Mouse (Mus musculus): ENCODE data around the gene Loxl3. TPM values are rescaled to one million over a fixed set of nuclear protein-coding genes. Genes with fewer than 3 reads are reported as not detected.
A peak's percentile ranks its signal among the peaks of the same experiment; 100 is the strongest.

The Loxl3 gene
- total RNA-seq, 2 experiments from 2014 or later, result 4.7 to 6.0 TPM

GRCm38 (mm10) chr6:83019044-83019443, 14.9 kb upstream of the Loxl3 start:
- no peak for DNase-seq

GRCm38 (mm10) chr6:83020121-83020520, 13.9 kb upstream of the Loxl3 start:
- DNase-seq, result no peak

- no peak for DNase-seq
Measured at GRCm38 (mm10) chr6:83020836-83021593, 13.0 kb upstream of the Loxl3 start.

GRCm38 (mm10) chr6:83023008-83023407, 11.0 kb upstream of the Loxl3 start:
- DNase-seq, result no peak

GRCm38 (mm10) chr6:83023786-83024185, 10.2 kb upstream of the Loxl3 start:
- no peak for DNase-seq

- no peak for DNase-seq
Measured at GRCm38 (mm10) chr6:83024421-83024820, 9.6 kb upstream of the Loxl3 start.

GRCm38 (mm10) chr6:83025221-83025620, 8.8 kb upstream of the Loxl3 start:
- DNase-seq, result no peak

- DNase-seq, result no peak
Measured at GRCm38 (mm10) chr6:83027293-83027692, 6.7 kb upstream of the Loxl3 start.

GRCm38 (mm10) chr6:83027706-83028105, 6.3 kb upstream of the Loxl3 start:
- DNase-seq, result no peak

GRCm38 (mm10) chr6:83029777-83030176, 4.2 kb upstream of the Loxl3 start:
- no peak for DNase-seq

GRCm38 (mm10) chr6:83031111-83031510, 2.9 kb upstream of the Loxl3 start:
- no peak for DNase-seq

GRCm38 (mm10) chr6:83031921-83032590, 1.9 kb upstream of the Loxl3 start:
- DNase-seq, result no peak

GRCm38 (mm10) chr6:83032769-83033191, 1.2 kb upstream of the Loxl3 start:
- DNase-seq, result peak; percentile 49

GRCm38 (mm10) chr6:83034463-83035055, 586 bp downstream of the Loxl3 start:
- DNase-seq, result no peak

- no peak for DNase-seq
Measured at GRCm38 (mm10) chr6:83037188-83037587, 3.2 kb downstream of the Loxl3 start.

- DNase-seq, result peak; percentile 92
Measured at GRCm38 (mm10) chr6:83038496-83039012, 4.6 kb downstream of the Loxl3 start.

GRCm38 (mm10) chr6:83040601-83041000, 6.6 kb downstream of the Loxl3 start:
- DNase-seq, result no peak

GRCm38 (mm10) chr6:83043561-83043960, 9.6 kb downstream of the Loxl3 start:
- DNase-seq, result no peak

GRCm38 (mm10) chr6:83043993-83044392, 10.0 kb downstream of the Loxl3 start:
- DNase-seq, result no peak

- DNase-seq, result peak; percentile 37
Measured at GRCm38 (mm10) chr6:83044742-83045141, 10.8 kb downstream of the Loxl3 start.

- DNase-seq, result no peak
Measured at GRCm38 (mm10) chr6:83049367-83049766, 15.4 kb downstream of the Loxl3 start.

GRCm38 (mm10) chr6:83053136-83053960, 19.4 kb downstream of the Loxl3 start:
- DNase-seq, result no peak

Data from heart, postnatal 4 days (tissue).